Mouse (Mus musculus): ENCODE results near the gene Mrgprb2.

Gene Mrgprb2

GRCm38 (mm10) chr7:48557986-48558385 lies at the start of gene Mrgprb2:
Gene Mrgprb2, minus strand, starts transcription at chr7:48558086.
- no peak for DNase-seq (ENCODE audit: low read depth)
